Mouse (Mus musculus): ENCODE data around the gene Inpp5f. TPM values are rescaled to one million over a fixed set of nuclear protein-coding genes. Genes with fewer than 3 reads are reported as not detected.
A peak's percentile ranks its signal among the peaks of the same experiment; 100 is the strongest.
"Not testable (repeated sequence)": the region's sequence is repeated elsewhere in the genome, so short reads cannot be mapped to it uniquely, and the experiment has no call there.

Inpp5f gene
- 136 and 160 TPM in 2 replicates for polyA plus RNA-seq (2016; fragmentation: Nextera tagmentation; extraction: Ambion mirVana)

DNA sequence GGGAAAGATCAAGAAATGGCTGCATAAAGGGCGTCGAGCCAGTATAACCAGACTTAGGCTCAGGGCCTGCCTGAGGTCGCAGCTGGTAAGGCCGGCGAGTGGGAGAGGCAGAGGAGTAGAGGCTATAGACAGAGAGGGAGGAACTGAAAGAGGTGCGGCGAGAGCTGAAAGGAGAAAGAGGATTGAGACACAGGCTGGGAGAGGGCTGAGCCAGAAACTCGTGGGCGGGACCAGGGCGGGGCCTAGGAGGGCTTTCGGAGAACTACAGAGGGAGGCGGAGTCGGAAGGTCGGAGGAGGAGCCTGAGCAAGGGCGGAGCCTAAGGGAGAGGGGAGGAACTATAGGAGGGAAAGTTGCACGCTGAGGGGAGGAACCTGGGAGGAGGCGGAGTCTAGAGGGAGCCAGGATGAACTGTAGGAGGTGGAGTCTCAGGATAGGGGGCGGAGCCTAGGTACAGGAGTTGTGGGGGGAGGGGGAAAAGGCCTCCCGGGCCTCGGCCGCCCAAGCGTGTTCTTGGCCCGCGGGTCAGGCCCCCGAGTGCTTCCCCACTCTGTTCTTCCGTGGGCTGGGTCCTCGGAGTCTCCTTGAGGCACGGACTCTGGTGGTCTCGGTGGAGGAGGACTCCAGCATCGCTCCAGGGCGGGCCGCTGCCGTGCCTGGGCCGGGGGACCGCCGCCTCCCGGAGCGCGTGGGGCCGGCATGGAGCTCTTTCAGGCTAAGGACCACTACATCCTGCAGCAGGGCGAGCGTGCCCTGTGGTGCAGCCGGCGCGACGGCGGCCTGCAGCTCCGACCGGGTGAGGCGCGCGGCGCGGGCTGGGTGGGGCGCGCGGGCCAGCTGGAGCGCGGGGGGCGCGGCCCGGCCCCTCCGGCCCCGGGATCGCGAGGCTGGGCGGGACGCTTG, at the start of gene Inpp5f:
Inpp5f (plus strand) TSS at position 432 of the 902 bp plus-strand sequence.
- Histone ChIP-seq H3K36me3 (replicated peaks) (no peaks in the 10 kb centered on the region), H3K27me3 (peaks cover 6% of the 10 kb centered on the region; the same call in 1 of the 2 replicates), H3K4me2 (peak within 1 kb of the TSS; percentile 95), H3K4me3 (replicated peaks) (peak within 1 kb of the TSS; percentile 77), H3K9ac (peak within 1 kb of the TSS; percentile 84), H3K9me3 (no peaks in the 10 kb centered on the region), H3K4me1 (peaks cover 18% of the 10 kb centered on the region), H3K27ac (peak within 1 kb of the TSS; percentile 76)
- peak; percentile 98 for ATAC-seq (ENCODE audit: low FRiP score)
- WGBS: 1% methylated on average over 62 of the region's 68 CpGs

DNA sequence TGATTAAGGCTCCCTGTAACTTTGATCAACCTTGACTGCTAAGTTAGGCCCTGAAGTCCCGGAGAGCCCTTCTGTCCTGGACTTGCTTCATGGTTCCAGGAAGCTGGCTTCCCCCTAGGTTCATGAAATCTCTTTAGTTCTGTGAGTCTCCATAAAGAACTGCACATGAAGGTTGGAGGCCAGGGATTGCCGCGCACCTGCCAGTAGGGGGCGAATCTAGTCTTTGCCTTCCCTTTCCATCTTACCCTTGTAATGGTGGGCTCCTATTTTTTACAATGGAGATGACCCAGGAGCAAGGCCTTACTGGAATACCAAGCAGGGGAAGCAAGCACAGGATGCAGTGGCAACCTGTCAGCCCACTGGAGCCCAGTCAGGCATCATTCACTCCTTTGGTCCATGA, 47.8 kb upstream of the Inpp5f start:
- Histone ChIP-seq H3K36me3 (replicated peaks) (no peaks in the 10 kb centered on the region), H3K4me2 (no peak overlapping the region), H3K4me3 (replicated peaks) (no peak overlapping the region), H3K27ac (no peak overlapping the region), H3K9me3 (no peaks in the 10 kb centered on the region), H3K9ac (no peak overlapping the region), H3K4me1 (no peaks in the 10 kb centered on the region), H3K27me3 (no peaks in the 10 kb centered on the region)
- ATAC-seq (ENCODE audit: low FRiP score): no peak
- WGBS: 51% methylated on average over 4 of the region's 4 CpGs

DNA sequence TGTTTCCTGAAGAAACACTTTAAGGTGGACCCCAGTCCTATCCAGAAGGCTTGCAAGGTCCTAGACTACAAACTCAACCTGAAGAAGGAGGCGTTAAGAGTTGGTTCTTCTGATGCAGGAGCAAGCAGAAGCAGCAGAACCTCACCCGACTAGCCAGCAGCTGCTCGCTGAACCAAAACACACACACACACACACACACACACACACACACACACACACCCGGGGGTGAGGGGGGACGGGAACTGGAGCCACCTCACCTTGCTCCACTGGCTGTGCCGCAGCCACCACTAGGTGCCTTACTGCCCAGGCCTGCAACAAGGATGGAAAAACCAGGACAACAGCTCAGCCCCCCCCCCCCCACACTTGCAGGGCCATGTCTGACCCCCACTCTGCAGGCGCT, 44.8 kb upstream of the Inpp5f start:
- 79% methylated on average over 7 of the region's 7 CpGs for WGBS
- no peak for ATAC-seq (ENCODE audit: low FRiP score)
- no peaks in the 10 kb centered on the region for H3K27me3 ChIP-seq
- no peak overlapping the region for H3K9ac ChIP-seq
- no peaks in the 10 kb centered on the region for H3K9me3 ChIP-seq
- no peak overlapping the region for H3K4me3 ChIP-seq (replicated peaks)
- no peaks in the 10 kb centered on the region for H3K36me3 ChIP-seq (replicated peaks)
- H3K4me1 ChIP-seq: no peaks in the 10 kb centered on the region
- no peak overlapping the region for H3K27ac ChIP-seq
- H3K4me2 ChIP-seq: no peak overlapping the region

DNA sequence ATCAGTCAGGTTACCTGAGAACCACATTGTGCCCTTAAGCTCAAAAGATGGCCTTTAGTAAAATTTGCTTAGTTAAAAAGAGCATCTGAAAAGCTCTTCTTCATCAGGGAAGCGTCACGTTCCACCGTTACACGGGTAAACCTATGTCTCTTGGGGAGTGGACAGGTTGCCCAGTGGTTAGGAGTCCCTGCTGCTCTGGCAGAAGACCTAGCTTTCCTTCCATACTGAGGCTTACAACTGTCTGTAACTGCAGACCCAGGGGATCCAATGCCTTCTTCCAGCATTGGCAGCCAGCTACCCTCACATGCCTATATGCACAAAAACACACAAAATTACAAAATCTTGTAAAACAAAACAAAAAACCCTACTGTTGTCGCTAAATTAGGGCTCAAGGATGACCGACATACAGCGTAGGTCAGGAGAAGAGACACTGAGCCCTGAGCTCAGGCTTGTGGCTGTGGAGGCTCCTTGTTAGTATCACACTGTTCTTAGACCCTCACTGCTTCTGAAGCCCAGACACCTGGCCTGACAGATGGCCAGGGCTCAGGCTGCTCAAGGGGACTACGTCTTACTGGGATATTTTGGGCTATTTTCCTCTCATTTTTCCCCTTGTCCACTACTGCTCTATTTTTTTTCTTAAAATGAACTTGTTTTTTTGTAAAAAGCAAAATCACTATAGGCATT, 43.4 kb upstream of the Inpp5f start:
- no peaks in the 10 kb centered on the region for H3K4me1 ChIP-seq
- WGBS: 86% methylated on average over 8 of the region's 8 CpGs
- no peaks in the 10 kb centered on the region for H3K9me3 ChIP-seq
- no peak overlapping the region for H3K4me3 ChIP-seq (replicated peaks)
- no peaks in the 10 kb centered on the region for H3K36me3 ChIP-seq (replicated peaks)
- H3K9ac ChIP-seq: no peak overlapping the region
- ATAC-seq (ENCODE audit: low FRiP score): no peak
- no peak overlapping the region for H3K27ac ChIP-seq
- no peaks in the 10 kb centered on the region for H3K27me3 ChIP-seq
- H3K4me2 ChIP-seq: no peak overlapping the region

DNA sequence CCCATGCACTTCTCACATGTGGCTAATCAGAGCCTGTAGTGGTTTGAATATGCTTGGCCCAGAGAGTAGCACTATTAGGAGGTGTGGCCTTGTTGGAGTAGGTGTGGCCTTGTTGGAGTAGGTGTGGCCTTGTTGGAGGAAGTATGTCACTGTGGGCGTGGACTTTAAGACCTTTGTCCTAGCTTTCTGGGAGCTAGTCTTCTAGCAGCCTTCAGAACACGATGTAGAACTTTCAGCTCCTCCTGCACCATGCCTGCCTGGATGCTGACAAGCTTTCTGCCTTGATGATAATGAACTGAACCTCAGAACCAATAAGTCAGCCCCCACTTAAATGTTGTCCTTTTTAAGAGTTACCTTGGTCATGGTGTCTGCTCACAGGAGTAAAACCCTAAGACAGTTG, 41.7 kb upstream of the Inpp5f start:
- H3K27me3 ChIP-seq; H3K9me3 ChIP-seq; H3K4me1 ChIP-seq; H3K4me2 ChIP-seq; H3K36me3 ChIP-seq (replicated peaks); H3K4me3 ChIP-seq (replicated peaks); H3K27ac ChIP-seq; ATAC-seq (ENCODE audit: low FRiP score); H3K9ac ChIP-seq: not testable (repeated sequence)
- WGBS: 84% methylated on average over 2 of the region's 2 CpGs

DNA sequence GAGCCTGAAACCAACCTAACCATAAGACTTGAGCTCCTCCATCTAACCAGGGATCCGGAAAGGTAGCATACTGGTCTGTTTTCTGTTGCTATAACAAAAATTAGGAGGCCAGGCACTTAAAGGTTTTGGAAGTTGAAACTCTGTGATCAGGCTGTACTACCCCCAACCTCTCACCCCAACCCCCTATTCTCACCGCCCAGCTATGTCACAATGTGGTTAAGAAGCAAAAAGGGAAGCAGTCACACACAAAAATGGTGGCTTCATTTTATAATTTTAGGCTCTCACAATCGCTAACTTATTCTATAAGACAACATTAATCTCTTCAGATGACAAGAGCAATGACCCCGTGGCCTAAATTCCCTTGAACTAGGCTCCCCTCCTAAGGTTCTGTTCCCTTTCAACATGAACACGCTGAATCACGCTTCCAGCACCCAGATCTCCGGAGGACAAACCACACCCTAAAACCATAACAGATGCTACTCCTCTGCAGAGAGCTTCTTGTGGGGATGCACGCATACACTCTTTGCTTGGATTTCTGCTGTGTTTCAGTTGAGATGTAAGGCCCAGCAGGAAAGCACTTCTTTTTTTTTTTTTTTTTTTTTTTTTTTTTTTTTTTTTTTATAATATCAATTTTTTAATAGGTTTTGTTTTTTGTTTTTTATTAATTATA, 41.0 kb upstream of the Inpp5f start:
- Histone ChIP-seq H3K36me3 (replicated peaks) (no peaks in the 10 kb centered on the region), H3K4me1 (no peaks in the 10 kb centered on the region), H3K9me3 (no peaks in the 10 kb centered on the region), H3K27ac (no peak overlapping the region), H3K9ac (no peak overlapping the region), H3K4me2 (no peak overlapping the region), H3K27me3 (no peaks in the 10 kb centered on the region), H3K4me3 (replicated peaks) (no peak overlapping the region)
- no peak for ATAC-seq (ENCODE audit: low FRiP score)
- WGBS: 96% methylated on average over 8 of the region's 8 CpGs

DNA sequence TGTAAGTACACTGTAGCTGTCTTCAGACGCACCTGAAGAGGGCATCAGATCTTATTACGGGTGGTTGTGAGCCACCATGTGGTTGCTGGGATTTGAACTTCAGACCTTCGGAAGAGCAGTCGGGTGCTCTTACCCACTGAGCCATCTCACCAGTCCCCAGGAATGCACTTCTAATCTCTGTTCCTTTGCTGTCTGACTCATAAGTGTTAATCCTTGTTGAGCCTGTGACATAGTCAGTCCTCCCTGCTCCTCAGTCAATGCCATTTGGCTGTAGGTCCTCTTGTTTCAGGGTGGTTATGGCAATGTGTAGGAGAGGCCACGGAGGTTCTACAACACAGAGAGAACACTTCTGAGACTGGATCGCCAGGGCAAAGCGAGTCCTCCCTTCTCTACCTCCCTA, 40.5 kb upstream of the Inpp5f start:
- not testable (repeated sequence) for H3K27me3 ChIP-seq; H3K4me1 ChIP-seq; H3K4me2 ChIP-seq; H3K9me3 ChIP-seq; H3K4me3 ChIP-seq (replicated peaks); H3K9ac ChIP-seq; H3K27ac ChIP-seq; ATAC-seq (ENCODE audit: low FRiP score); H3K36me3 ChIP-seq (replicated peaks)
- WGBS: 90% methylated on average over 7 of the region's 7 CpGs

DNA sequence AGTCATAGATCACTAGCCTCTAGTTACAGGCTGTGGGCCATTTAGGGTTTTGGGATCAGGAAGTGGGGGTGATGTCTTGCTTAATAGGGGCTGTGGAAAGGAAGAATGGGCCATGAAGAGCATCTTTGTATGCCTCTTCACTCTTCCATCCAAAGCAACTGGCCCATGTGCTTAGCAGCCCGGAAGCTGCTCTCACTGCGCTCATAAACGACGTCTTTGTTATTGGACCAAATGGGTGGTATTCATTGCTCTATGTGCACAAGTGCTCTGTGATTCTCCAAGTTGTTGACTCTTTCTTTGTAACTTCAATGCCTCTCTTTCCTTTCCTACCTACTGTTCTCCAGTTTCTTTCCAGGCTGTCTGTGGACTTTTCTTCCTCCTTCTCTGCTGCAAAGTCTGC, 39.1 kb upstream of the Inpp5f start:
- Histone ChIP-seq H3K27ac (no peak overlapping the region), H3K27me3 (no peaks in the 10 kb centered on the region), H3K4me1 (no peaks in the 10 kb centered on the region), H3K9me3 (no peaks in the 10 kb centered on the region), H3K4me2 (no peak overlapping the region), H3K9ac (no peak overlapping the region), H3K36me3 (replicated peaks) (no peaks in the 10 kb centered on the region), H3K4me3 (replicated peaks) (no peak overlapping the region)
- 73% methylated on average over 4 of the region's 4 CpGs for WGBS
- ATAC-seq (ENCODE audit: low FRiP score): no peak

DNA sequence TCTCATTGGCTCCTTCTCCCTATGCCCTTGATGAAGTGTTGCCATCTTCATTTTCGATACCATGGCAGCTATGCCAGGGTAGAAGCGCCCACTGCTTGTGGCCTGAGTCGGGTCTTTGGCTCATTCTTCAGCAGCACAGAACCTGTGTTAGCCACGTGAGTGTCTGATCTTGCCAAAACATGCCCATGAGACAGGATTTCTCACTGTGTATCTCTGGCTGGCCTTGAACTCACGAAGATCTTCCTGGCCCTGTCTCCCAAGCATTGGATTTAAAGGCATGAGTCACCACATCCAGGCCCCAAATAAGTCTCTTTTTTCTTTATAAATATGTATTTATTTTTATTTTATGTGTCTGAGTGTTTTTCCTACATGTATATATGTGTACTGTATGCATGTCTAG, 35.9 kb upstream of the Inpp5f start:
- H3K4me3 ChIP-seq (replicated peaks): no peak overlapping the region
- no peak overlapping the region for H3K9ac ChIP-seq
- peaks cover 5% of the 10 kb centered on the region; the same call in 1 of the 2 replicates for H3K4me1 ChIP-seq
- H3K27me3 ChIP-seq: no peaks in the 10 kb centered on the region
- H3K4me2 ChIP-seq: no peak overlapping the region
- H3K36me3 ChIP-seq (replicated peaks): no peaks in the 10 kb centered on the region
- no peak for ATAC-seq (ENCODE audit: low FRiP score)
- H3K27ac ChIP-seq: no peak overlapping the region
- 92% methylated on average over 5 of the region's 5 CpGs for WGBS
- no peaks in the 10 kb centered on the region for H3K9me3 ChIP-seq

DNA sequence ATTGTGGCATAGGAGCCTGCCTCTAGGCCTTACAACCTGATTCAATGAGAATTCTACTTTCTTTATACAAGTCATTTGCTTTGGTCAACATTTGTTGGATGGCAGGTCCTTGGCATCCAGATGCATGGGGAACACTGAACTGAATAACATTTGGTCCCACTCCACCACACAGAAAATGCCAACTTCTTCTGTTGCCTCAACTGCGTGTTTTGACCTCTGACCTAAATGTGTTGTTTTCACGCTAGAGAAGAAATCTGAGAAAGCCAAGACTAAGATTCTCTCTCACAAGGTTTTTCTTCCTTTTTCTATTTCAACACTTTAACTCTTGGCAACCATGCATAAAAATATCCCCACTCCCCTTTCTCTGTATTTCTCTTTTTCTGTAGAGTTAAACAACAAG, 35.3 kb upstream of the Inpp5f start:
- 80% methylated on average over 2 of the region's 2 CpGs for whole genome bisulfite sequencing
- Histone ChIP-seq H3K4me3 (replicated peaks) (no peak overlapping the region), H3K4me1 (peaks cover 5% of the 10 kb centered on the region; the same call in 1 of the 2 replicates), H3K36me3 (replicated peaks) (no peaks in the 10 kb centered on the region), H3K27ac (no peak overlapping the region), H3K27me3 (0 out of 2 replicates have a peak, but pooled peaks cover 3% of the 10 kb centered on the region), H3K9me3 (no peaks in the 10 kb centered on the region), H3K4me2 (no peak overlapping the region), H3K9ac (no peak overlapping the region)
- ATAC-seq (ENCODE audit: low FRiP score): no peak

DNA sequence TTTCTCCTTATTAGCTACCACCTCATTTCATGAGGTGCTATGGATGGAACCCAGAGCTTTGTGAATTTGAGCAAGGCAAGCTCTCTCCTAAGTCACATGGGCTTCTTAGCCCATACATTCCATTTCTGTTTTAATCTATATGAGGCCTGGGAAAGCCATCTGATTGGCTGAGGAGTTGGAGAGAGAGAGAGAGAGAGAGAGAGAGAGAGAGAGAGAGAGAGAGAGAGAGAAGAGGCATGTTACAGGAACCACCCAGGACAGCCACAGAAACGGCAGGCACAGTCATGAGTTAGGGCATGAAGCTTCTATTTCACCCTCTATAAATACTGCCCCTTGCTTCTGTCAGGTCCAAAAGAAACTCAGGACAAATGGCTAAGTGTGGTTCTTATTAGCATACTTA, 33.5 kb upstream of the Inpp5f start:
- H3K4me2 ChIP-seq: no peak overlapping the region
- no peaks in the 10 kb centered on the region for H3K9me3 ChIP-seq
- no peaks in the 10 kb centered on the region for H3K36me3 ChIP-seq (replicated peaks)
- peaks cover 15% of the 10 kb centered on the region for H3K4me1 ChIP-seq
- H3K27ac ChIP-seq: no peak overlapping the region
- H3K9ac ChIP-seq: no peak overlapping the region
- 67% methylated on average over 1 of the region's 1 CpGs for WGBS
- ATAC-seq (ENCODE audit: low FRiP score): no peak
- no peak overlapping the region for H3K4me3 ChIP-seq (replicated peaks)
- 0 out of 2 replicates have a peak, but pooled peaks cover 3% of the 10 kb centered on the region for H3K27me3 ChIP-seq

DNA sequence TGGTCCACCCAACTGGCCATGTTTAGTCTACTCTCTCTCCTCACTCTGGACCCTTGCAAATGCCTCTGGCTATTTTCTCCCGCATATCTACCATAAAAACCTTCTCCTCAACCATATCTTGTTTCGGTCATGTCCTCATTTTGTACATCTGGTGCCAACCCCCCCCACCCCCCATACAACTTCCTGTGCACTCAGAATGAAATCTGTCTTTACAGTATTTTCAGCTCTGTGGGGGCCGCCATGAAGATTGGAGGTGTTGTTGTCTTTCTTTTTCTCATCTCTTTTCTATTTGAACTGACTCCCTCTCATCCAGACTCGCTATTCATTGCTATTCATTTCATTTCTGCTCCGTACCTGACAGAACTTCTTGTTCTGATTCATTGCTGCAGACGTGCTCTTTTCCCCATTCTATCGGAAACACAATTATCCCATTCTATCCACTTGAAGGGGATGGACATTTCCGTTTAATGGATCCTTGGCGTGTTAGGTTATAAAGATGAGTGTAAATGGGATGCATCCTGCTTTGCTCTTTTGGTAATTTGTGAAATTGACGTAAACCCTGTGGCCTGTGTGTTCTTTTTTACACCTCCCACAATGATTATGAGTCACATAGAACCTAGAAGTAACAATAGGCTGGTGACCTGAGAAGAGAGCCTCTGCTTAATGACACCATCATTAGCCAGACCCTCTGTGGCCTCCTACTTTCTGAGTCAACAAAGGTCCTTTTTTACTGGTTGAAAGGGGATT, 32.8 kb upstream of the Inpp5f start:
- WGBS: 46% methylated on average over 10 of the region's 10 CpGs
- Histone ChIP-seq H3K9me3 (no peaks in the 10 kb centered on the region), H3K36me3 (replicated peaks) (no peaks in the 10 kb centered on the region), H3K4me3 (replicated peaks) (no peak overlapping the region), H3K9ac (no peak overlapping the region), H3K27me3 (0 out of 2 replicates have a peak, but pooled peaks cover 3% of the 10 kb centered on the region), H3K27ac (no peak overlapping the region), H3K4me2 (no peak overlapping the region), H3K4me1 (peaks cover 15% of the 10 kb centered on the region)
- ATAC-seq (ENCODE audit: low FRiP score): no peak

All from forebrain, embryonic 12.5 days (tissue).